Mouse (Mus musculus) heart, embryonic 15.5 days (tissue): ENCODE results near the gene Cldn20. TPM values are rescaled to one million over a fixed set of nuclear protein-coding genes. Genes with fewer than 3 reads are reported as not detected.
A peak's percentile ranks its signal among the peaks of the same experiment; 100 is the strongest.

Experiments used
- ATAC-seq: fragments of 200-750 bp; cut with Nextera tagmentation; replicated peaks from 2 replicates; pipeline ENCODE4 v1.8.0; 2017; ENCODE audit warnings: low read depth, moderate TSS enrichment; ENCODE audit not compliant: insufficient number of reproducible peaks, insufficient read depth, low FRiP score
- H3K27ac ChIP-seq: fragments of 300-500 bp; sonication (generic); 2 replicates; pipeline ENCODE4 v1.5.1; 2015; ENCODE audit warnings: mild to moderate bottlenecking, inconsistent platforms
- H3K27me3 ChIP-seq: fragments of 300-500 bp; sonication (generic); 2 replicates; pipeline ENCODE4 v1.6.1; 2015; ENCODE audit warnings: inconsistent platforms
- H3K36me3 ChIP-seq: fragments of 300-500 bp; sonication (generic); 2 replicates; pipeline ENCODE4 v1.6.1; 2015; ENCODE audit warnings: mild to moderate bottlenecking, inconsistent platforms
- H3K4me1 ChIP-seq: fragments of 300-500 bp; sonication (generic); replicated peaks from 2 replicates; pipeline ENCODE4 v1.6.1; 2015; ENCODE audit warnings: inconsistent platforms
- H3K4me2 ChIP-seq: fragments of 300-500 bp; sonication (generic); 2 replicates; pipeline ENCODE4 v1.6.1; 2015; ENCODE audit warnings: inconsistent platforms, mild to moderate bottlenecking, moderate library complexity
- H3K4me3 ChIP-seq: fragments of 300-500 bp; sonication (generic); 2 replicates; pipeline ENCODE4 v1.5.1; 2015; ENCODE audit warnings: mild to moderate bottlenecking, inconsistent platforms
- H3K9ac ChIP-seq: fragments of 300-500 bp; sonication (generic); 2 replicates; pipeline ENCODE4 v1.6.1; 2015; ENCODE audit warnings: mild to moderate bottlenecking, inconsistent platforms
- H3K9me3 ChIP-seq: fragments of 300-500 bp; sonication (generic); replicated peaks from 2 replicates; pipeline ENCODE4 v1.6.1; 2016; ENCODE audit warnings: inconsistent platforms
- WGBS: fragments of 180-500 bp; shearing (Covaris S2); methylation state at CpG from one replicate; pipeline ENCODE4 v1.1.7; 2015; ENCODE audit warnings: mixed read lengths; 5-methylcytosine and 5-hydroxymethylcytosine counted together
- polyA plus RNA-seq: library from polyadenylated mRNA; unstranded; fragments of >200 nt; fragmentation: Nextera tagmentation; extraction: Ambion mirVana; gene quantifications from 2 replicates; pipeline ENCODE4 v1.2.1, GENCODE M21; 2015

The Cldn20 gene
- polyA plus RNA-seq, 1 experiment from 2014 or later = 0.26 TPM

- Histone ChIP-seq H3K4me2 (no peak overlapping the region), H3K27me3 (no peaks in the 10 kb centered on the region), H3K9me3 (no peaks in the 10 kb centered on the region), H3K36me3 (no peaks in the 10 kb centered on the region), H3K4me1 (0 out of 2 replicates have a peak, but pooled peaks cover 2% of the 10 kb centered on the region), H3K4me3 (no peak overlapping the region), H3K27ac (no peak overlapping the region), H3K9ac (no peak overlapping the region)
- WGBS = 28% methylated on average over 3 of the region's 3 CpGs
- no peak for ATAC-seq
These were observed 2.8 kb upstream of the Cldn20 start for GRCm38 (mm10) chr17:3529523-3529922.

- no peaks in the 10 kb centered on the region for H3K9me3 ChIP-seq
- no peak overlapping the region for H3K9ac ChIP-seq
- H3K4me3 ChIP-seq = no peak overlapping the region
- no peaks in the 10 kb centered on the region for H3K36me3 ChIP-seq
- 0 out of 2 replicates have a peak, but pooled peaks cover 2% of the 10 kb centered on the region for H3K4me1 ChIP-seq
- no peak overlapping the region for H3K27ac ChIP-seq
- H3K4me2 ChIP-seq = no peak overlapping the region
- no peaks in the 10 kb centered on the region for H3K27me3 ChIP-seq
- no peak for ATAC-seq
- WGBS = 75% methylated on average over 7 of the region's 7 CpGs
These were observed 1.8 kb upstream of the Cldn20 start for GRCm38 (mm10) chr17:3530549-3530948.

- no peak for ATAC-seq
- 0 out of 2 replicates have a peak, but pooled peaks cover 2% of the 10 kb centered on the region for H3K4me1 ChIP-seq
- H3K4me3 ChIP-seq = no peak overlapping the region
- no peak overlapping the region for H3K9ac ChIP-seq
- 51% methylated on average over 1 of the region's 1 CpGs for WGBS
- no peaks in the 10 kb centered on the region for H3K36me3 ChIP-seq
- no peak overlapping the region for H3K4me2 ChIP-seq
- H3K9me3 ChIP-seq = no peaks in the 10 kb centered on the region
- H3K27me3 ChIP-seq = no peaks in the 10 kb centered on the region
- H3K27ac ChIP-seq = no peak overlapping the region
These were observed 713 bp upstream of the Cldn20 start for GRCm38 (mm10) chr17:3531641-3532040.

- ATAC-seq = no peak
- Histone ChIP-seq H3K9ac (no peak overlapping the region), H3K27ac (no peak overlapping the region), H3K4me2 (no peak overlapping the region), H3K36me3 (no peaks in the 10 kb centered on the region), H3K4me1 (0 out of 2 replicates have a peak, but pooled peaks cover 2% of the 10 kb centered on the region), H3K9me3 (no peaks in the 10 kb centered on the region), H3K27me3 (no peaks in the 10 kb centered on the region), H3K4me3 (no peak overlapping the region)
- WGBS = 27% methylated on average over 1 of the region's 1 CpGs
These were observed 1.1 kb downstream of the Cldn20 start for GRCm38 (mm10) chr17:3533425-3533824.

- no peaks in the 10 kb centered on the region for H3K4me1 ChIP-seq
- ATAC-seq = no peak
- no peak overlapping the region for H3K27ac ChIP-seq
- 78% methylated on average over 2 of the region's 2 CpGs for WGBS
- H3K27me3 ChIP-seq = no peaks in the 10 kb centered on the region
- no peak overlapping the region for H3K4me3 ChIP-seq
- H3K36me3 ChIP-seq = peaks cover 11% of the 10 kb centered on the region
- H3K4me2 ChIP-seq = no peak overlapping the region
- H3K9ac ChIP-seq = no peak overlapping the region
- H3K9me3 ChIP-seq = no peaks in the 10 kb centered on the region
These were observed 8.0 kb downstream of the Cldn20 start for GRCm38 (mm10) chr17:3540304-3540703.

GRCm38 (mm10) chr17:3541033-3541432 is 8.7 kb downstream of the Cldn20 start:
- Histone ChIP-seq H3K4me2 (no peak overlapping the region), H3K9ac (no peak overlapping the region), H3K9me3 (no peaks in the 10 kb centered on the region), H3K36me3 (peaks cover 11% of the 10 kb centered on the region), H3K27me3 (no peaks in the 10 kb centered on the region), H3K27ac (no peak overlapping the region), H3K4me3 (no peak overlapping the region), H3K4me1 (no peaks in the 10 kb centered on the region)
- 79% methylated on average over 5 of the region's 5 CpGs for WGBS
- no peak for ATAC-seq

- peaks cover 11% of the 10 kb centered on the region for H3K36me3 ChIP-seq
- WGBS = 66% methylated on average over 7 of the region's 7 CpGs
- no peaks in the 10 kb centered on the region for H3K9me3 ChIP-seq
- no peak overlapping the region for H3K4me2 ChIP-seq
- ATAC-seq = no peak
- no peaks in the 10 kb centered on the region for H3K27me3 ChIP-seq
- H3K9ac ChIP-seq = no peak overlapping the region
- no peak overlapping the region for H3K27ac ChIP-seq
- no peaks in the 10 kb centered on the region for H3K4me1 ChIP-seq
- no peak overlapping the region for H3K4me3 ChIP-seq
These were observed 15.4 kb downstream of the Cldn20 start for GRCm38 (mm10) chr17:3547725-3548124.

GRCm38 (mm10) chr17:3556251-3556650 is 23.9 kb downstream of the Cldn20 start:
- no peaks in the 10 kb centered on the region for H3K9me3 ChIP-seq
- no peaks in the 10 kb centered on the region for H3K27me3 ChIP-seq
- H3K27ac ChIP-seq = no peak overlapping the region
- H3K9ac ChIP-seq = no peak overlapping the region
- H3K36me3 ChIP-seq = peaks cover 11% of the 10 kb centered on the region; the same call in 1 of the 2 replicates
- no peak overlapping the region for H3K4me3 ChIP-seq
- no peak for ATAC-seq
- WGBS = 39% methylated on average over 1 of the region's 1 CpGs
- H3K4me2 ChIP-seq = no peak overlapping the region
- peaks cover 14% of the 10 kb centered on the region for H3K4me1 ChIP-seq

- H3K9me3 ChIP-seq = no peaks in the 10 kb centered on the region
- H3K4me1 ChIP-seq = peaks cover 14% of the 10 kb centered on the region
- peak within 1 kb of the TSS; percentile 90 for H3K27ac ChIP-seq
- under 1% methylated on average over 60 of the region's 60 CpGs for WGBS
- peaks cover 3% of the 10 kb centered on the region; the same call in 1 of the 2 replicates for H3K36me3 ChIP-seq
- peak within 1 kb of the TSS; percentile 72 for H3K4me2 ChIP-seq
- H3K4me3 ChIP-seq = peak within 1 kb of the TSS; percentile 73
- H3K9ac ChIP-seq = peak within 1 kb of the TSS; percentile 59
- peak; percentile 100 for ATAC-seq
- H3K27me3 ChIP-seq = no peaks in the 10 kb centered on the region
These were observed 25.3 kb downstream of the Cldn20 start, which contains the start of gene Tfb1m for GRCm38 (mm10) chr17:3557331-3558311. Tfb1m (minus strand) TSS chr17:3557781.

GRCm38 (mm10) chr17:3558356-3558870 is 26.1 kb downstream of the Cldn20 start:
- 74% methylated on average over 9 of the region's 9 CpGs for WGBS
- H3K27me3 ChIP-seq = no peaks in the 10 kb centered on the region
- H3K4me2 ChIP-seq = peak overlapping the region; percentile 72
- H3K36me3 ChIP-seq = peaks cover 3% of the 10 kb centered on the region; the same call in 1 of the 2 replicates
- peaks cover 14% of the 10 kb centered on the region for H3K4me1 ChIP-seq
- ATAC-seq = no peak
- peak overlapping the region; percentile 20; the same call in 1 of the 2 replicates for H3K9ac ChIP-seq
- H3K27ac ChIP-seq = peak overlapping the region; percentile 88
- H3K9me3 ChIP-seq = no peaks in the 10 kb centered on the region
- peak overlapping the region; percentile 73 for H3K4me3 ChIP-seq

- Histone ChIP-seq H3K4me2 (no peak overlapping the region), H3K4me1 (peaks cover 14% of the 10 kb centered on the region), H3K4me3 (no peak overlapping the region), H3K9me3 (no peaks in the 10 kb centered on the region), H3K9ac (no peak overlapping the region), H3K36me3 (no peaks in the 10 kb centered on the region), H3K27me3 (no peaks in the 10 kb centered on the region), H3K27ac (no peak overlapping the region)
- WGBS = 69% methylated on average over 3 of the region's 3 CpGs
- ATAC-seq = no peak
These were observed 28.2 kb downstream of the Cldn20 start for GRCm38 (mm10) chr17:3560534-3560933.
